Mouse (Mus musculus): ENCODE data around the gene Cenpa.
"Not testable (repeated sequence)": the region's sequence is repeated elsewhere in the genome, so short reads cannot be mapped to it uniquely, and the experiment has no call there.

Cenpa gene

DNA sequence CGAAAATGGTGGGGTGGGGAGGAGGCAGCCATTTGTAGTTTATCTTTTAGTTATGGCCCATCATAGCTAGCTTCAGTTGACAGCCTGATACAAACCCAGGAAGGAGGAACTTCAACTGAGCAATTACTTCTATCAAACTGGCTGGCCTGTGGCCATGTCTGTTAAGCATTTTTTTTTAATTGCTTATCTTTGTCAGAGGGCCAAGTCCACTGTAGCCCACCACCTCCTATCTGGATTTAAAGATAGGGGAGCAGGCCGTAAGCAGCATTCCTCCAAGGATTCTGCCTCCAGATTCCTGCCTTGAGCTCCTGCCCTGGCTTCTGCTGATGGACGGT lies 2.9 kb downstream of the Cenpa start:
- in situ Hi-C loops (cut with MboI, MseI) = loop anchor here in 1 of 2 experiments (10.0 kb wide), 1 partner anchor 1425 kb away; no protein-coding TSS in a partner anchor

- in situ Hi-C loops (cut with MboI, MseI) = no loop called here
Observed at GRCm38 (mm10) chr5:30670091-30670490, 3.5 kb downstream of the Cenpa start.

DNA sequence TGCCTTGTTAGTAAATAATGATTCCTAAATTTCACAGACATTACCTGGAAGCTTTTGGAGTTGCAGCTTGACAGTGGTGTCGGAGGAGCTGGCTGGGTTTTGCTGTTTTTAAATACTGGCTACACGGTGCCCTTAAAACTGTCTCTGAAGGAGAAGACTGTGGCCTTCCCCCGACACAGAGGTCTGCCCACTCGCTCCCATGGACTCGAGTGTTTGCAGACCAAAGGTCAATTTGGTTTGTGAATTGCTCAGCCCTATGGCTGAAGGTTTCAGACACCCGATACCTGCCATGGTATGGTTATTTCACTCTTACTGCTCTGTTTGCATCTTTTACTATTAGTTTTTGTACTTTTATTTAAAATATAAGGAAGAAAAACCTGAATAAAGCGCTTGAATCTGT lies 7.4 kb downstream of the Cenpa start:
- in situ Hi-C loops (cut with MboI, MseI) = no loop called here

- in situ Hi-C loops (cut with MboI, MseI) = no loop called here
Observed at GRCm38 (mm10) chr5:30676800-30677199, 10.2 kb downstream of the Cenpa start.

DNA sequence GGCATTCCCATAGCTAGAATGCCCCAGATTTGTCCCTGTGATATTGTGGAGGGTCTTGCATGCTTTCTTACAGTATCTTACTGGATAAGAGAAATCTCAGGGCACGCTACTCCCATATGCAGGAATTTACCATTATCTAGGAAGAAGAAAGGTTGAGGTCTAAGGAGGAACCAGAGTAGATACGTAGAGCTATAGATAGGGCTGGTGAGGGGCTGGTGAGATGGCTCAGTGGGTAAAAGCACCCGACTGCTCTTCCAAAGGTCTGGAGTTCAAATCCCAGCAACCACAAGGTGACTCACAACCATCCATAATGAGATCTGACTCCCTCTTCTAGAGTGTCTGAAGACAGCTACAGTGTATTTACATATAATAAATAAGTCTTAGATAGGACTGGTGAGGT lies 11.5 kb downstream of the Cenpa start:
- in situ Hi-C loops (cut with MboI, MseI) = not testable (repeated sequence)

DNA sequence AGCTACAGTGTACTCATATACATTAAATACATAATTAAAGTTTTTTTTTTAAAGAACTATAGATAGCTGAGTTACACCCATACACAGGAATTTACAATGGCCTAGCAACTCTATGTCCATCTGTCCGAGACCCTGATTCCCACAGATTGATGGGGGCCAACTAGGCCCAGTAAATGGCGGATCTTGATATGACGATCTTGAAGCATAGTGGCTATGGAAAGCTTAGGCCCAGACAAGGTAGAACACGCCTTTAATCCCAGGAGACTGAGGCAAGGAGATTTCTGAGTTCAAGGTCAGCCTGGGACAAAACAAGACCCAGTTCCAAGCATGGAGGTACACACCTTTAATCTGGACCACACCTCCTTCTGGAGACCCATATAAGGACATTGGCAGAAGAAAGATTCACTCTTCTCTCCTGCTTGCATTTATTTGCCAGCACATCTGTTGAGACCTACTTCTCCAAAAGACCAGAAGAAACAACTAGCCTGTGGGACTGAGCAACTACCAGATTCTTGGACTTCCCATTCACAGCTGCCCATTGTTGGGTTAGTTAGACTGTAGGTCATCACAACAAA lies 12.2 kb downstream of the Cenpa start:
- in situ Hi-C loops (cut with MboI, MseI) = no loop called here

DNA sequence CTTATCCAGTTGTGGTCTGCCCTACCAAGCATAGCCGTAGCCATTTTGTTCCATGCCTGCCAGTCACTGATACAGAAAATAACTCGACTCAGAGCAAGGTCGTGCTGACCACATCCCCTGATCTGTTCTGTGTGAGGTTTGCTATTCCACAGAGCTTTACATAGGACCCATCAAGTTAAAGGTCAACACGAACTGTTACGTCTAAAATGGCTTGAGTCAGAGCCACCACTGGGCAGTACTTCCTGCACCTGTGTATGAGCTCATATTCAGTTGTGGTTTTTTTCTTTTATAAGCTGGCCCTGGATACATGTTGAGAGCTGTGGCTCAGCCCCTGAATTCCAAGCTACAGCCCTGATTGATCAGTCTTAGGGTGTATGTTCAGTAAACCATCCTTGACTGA lies 13.0 kb downstream of the Cenpa start:
- in situ Hi-C loops (cut with MboI, MseI) = no loop called here

- in situ Hi-C loops (cut with MboI, MseI) = loop anchor here in 1 of 2 experiments (5.0 kb wide), 1 partner anchor 165 kb away; no protein-coding TSS in a partner anchor
Observed at GRCm38 (mm10) chr5:30681970-30682369, 15.4 kb downstream of the Cenpa start.

DNA sequence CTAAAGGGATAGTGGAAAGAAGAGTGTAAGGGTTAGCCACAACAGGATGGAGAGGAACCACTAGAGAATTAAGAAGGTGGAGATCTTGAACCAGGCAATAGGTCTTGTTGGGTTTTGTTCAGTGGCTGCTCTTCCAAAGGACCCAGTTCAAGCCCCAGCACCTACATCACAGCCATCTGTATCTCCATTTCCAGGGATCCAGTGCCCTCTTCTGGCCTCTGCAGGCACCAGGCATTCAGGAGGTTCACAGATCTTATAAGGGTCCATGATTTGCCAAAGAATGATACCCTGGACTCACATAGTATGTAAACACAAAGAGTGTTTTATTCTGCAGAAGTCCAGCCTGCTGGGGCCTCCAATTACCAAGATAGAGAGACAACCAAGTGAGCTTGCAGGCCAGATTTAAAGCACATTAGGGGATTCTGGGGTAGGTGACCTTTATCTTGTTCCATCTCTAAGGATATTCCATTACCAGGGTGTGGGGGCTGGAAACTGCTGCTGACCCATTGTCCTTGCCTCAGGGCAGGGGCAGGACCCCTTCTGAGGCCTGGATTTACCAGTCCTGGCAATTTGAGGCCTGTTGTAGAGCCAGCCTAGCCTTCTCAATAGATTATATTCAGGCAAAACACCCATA lies 16.5 kb downstream of the Cenpa start:
- in situ Hi-C loops (cut with MboI, MseI) = loop anchor here in 1 of 2 experiments (5.0 kb wide), 1 partner anchor 166 kb away; no protein-coding TSS in a partner anchor

- in situ Hi-C loops (cut with MboI, MseI) = loop anchor here in 1 of 2 experiments (5.0 kb wide), 1 partner anchor 167 kb away; no protein-coding TSS in a partner anchor
Observed at GRCm38 (mm10) chr5:30683993-30684392, 17.4 kb downstream of the Cenpa start.

- in situ Hi-C loops (cut with MboI, MseI) = no loop called here
Observed at GRCm38 (mm10) chr5:30686781-30687180, 20.2 kb downstream of the Cenpa start.

DNA sequence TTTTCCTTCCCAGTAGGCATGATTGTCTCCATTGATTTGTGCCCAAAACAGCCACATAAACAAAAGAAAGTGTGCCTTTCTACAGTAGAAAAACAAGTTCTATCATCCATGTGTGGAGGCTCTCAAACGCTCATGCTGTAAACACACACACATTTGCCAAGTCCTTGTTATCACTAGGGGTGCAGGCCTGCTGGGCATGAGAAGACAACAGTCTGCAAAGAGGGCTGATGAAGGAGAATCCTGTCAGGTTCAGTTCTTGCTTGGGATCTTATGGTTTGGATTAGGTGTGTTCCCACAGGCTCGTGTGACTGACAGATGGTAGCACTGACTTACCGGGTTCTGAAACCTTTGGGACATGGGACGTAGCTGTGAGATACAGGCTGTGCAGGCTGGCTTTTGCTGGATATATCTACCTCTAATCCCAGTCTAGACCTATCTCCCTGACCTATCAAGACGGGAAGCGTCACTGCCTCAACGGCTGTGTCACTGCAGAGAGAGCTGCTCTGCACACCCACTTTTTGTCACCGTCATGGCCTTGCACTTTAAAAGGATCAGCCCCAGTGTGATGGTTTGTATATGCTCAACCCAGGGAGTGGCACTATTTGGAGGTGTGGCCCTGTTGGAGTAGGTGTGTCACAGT lies 33.9 kb downstream of the Cenpa start:
- in situ Hi-C loops (cut with MboI, MseI) = no loop called here

- in situ Hi-C loops (cut with MboI, MseI) = not testable (repeated sequence)
Observed at GRCm38 (mm10) chr5:30701373-30701772, 34.8 kb downstream of the Cenpa start.

GRCm38 (mm10) chr5:30701866-30702265 lies 35.3 kb downstream of the Cenpa start:
- in situ Hi-C loops (cut with MboI, MseI) = no loop called here

GRCm38 (mm10) chr5:30709744-30710383 lies 43.3 kb downstream of the Cenpa start:
- in situ Hi-C loops (cut with MboI, MseI) = loop anchor here (5.0 to 10.0 kb wide), 4 partner anchors 65 to 297 kb away; no protein-coding TSS in a partner anchor

- in situ Hi-C loops (cut with MboI, MseI) = loop anchor here (5.0 to 10.0 kb wide), 4 partner anchors 64 to 297 kb away; no protein-coding TSS in a partner anchor
Observed at GRCm38 (mm10) chr5:30710486-30710885, 43.9 kb downstream of the Cenpa start.

DNA sequence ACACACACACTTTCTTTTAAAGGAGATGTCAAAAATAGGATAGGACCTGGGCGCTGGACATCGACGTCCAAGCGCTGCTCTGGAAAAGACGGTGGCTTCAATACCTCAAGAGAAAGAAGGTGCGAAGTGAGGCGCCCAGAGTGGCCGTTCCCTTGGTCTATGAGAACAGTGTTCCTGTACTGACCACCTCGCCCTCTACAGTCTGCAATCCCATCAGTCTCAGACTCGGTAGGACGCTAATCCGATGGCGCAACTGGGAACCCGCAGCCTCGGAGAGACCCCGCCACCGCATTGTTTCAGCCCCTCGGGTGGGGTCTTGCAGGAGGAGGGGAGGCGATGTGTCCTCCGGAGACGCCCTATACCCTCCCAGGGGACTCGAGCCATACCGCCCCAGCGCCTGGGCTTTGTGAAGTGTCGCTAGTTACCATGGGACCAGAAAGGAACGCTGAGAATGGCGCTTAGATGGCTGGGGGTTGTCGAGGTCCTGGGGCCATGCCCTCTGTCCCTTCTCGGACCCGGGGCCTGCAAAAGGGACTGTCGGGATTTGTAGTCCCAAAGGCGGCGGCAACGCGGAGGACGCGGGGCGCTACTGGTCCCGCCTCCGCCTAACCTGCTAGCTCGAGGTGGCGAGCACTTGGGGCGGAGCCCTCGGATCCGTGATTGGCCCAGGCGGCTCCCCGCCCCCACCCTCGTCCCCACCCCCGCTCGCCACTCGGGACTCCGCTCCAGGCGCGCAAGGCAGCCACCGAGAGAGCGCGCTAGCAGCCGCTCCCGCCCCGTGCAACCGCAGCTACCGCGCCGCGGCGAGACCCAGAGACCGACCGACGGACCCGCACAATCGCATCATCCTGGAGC lies 44.8 kb downstream of the Cenpa start, which contains the start of gene Dpysl5:
Gene Dpysl5 (plus strand): TSS at position 418 of the 855 bp plus-strand sequence.
- in situ Hi-C loops (cut with MboI, MseI) = loop anchor here (5.0 to 10.0 kb wide), 4 partner anchors 63 to 296 kb away; no protein-coding TSS in a partner anchor

- in situ Hi-C loops (cut with MboI, MseI) = loop anchor here (5.0 to 10.0 kb wide), 4 partner anchors 63 to 295 kb away; no protein-coding TSS in a partner anchor
Observed at GRCm38 (mm10) chr5:30712002-30712390, 45.4 kb downstream of the Cenpa start.

DNA sequence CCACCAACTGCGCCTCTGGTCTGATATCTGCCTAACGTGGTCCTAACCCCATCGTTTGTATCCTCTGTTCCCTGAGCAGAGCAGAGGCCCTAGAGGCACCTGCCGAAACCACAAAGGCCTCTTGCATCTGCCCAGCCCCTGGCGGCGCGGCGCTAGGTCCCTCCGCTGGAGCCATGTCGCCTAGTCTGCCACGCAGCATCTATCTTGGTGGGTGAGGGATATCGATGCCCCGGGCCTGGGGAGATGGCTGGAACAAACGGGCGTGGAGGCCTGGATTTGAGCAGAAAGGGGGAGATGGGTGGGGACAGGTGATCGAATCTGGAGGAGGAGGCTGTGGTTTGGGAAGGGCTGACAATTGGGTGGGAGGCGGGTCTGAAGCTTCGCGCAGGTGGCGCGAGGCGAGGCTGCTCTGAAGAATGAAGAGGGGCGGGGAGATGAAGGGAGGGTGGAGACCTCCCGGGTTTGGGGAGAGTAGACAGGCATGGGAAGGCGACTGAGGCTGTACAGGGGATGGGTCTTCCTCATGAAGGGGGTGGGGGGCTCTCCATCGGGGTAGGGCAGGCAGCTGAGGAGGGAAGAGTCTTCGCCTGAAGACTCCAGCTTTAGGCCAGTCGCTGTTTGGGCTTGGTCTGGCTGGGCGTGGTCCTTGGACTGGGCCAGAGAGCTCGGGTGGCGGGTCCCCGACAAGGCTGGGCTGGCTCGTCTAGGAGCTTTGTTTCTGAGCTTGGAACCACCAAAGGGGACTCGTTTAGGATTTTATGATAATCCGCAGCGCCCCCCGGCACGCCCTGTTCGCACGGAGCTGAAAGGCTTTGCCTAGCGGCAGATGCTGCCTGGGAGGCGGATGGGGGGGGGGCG lies 46.1 kb downstream of the Cenpa start:
- in situ Hi-C loops (cut with MboI, MseI) = loop anchor here (5.0 to 10.0 kb wide), 4 partner anchors 62 to 295 kb away; no protein-coding TSS in a partner anchor

DNA sequence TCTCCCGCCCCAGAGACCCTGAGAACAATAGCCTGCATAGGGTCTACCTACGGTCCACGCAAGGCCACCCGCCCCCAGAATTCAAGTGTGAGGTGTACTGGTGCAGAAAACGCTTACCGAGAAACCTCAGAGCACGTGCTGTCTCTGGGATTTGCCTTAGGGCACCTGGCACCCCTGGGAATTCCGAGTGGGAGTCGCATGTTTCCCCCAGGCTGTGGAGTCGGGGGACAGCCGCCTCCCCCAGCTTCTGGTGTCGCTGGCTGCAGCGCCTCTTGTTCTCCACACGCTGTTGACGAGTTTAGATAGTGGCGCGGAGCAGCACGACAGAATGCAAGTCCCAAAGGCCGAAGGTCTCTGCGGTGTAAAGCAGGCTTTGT lies 46.7 kb downstream of the Cenpa start:
- in situ Hi-C loops (cut with MboI, MseI) = loop anchor here (5.0 to 10.0 kb wide), 4 partner anchors 62 to 294 kb away; no protein-coding TSS in a partner anchor

All from T-helper 17 cell (primary cell).